Mouse (Mus musculus): Measurements from ENCODE around the gene Fscn1.

- TF ChIP-seq FLI1 (IDR thresholded peaks at IDR 0.05; ENCODE audit: low read length) (no peak), GATA1 (IDR thresholded peaks at IDR 0.05; ENCODE audit: borderline replicate concordance, low read length) (no peak)
Observed at GRCm38 (mm10) chr5:143000654-143001500, 40.7 kb downstream of the Fscn1 start.

Data from megakaryocyte, embryonic 14.5 days (primary cell).